Mouse (Mus musculus): Measurements from ENCODE around the gene Wdr74.

DNA sequence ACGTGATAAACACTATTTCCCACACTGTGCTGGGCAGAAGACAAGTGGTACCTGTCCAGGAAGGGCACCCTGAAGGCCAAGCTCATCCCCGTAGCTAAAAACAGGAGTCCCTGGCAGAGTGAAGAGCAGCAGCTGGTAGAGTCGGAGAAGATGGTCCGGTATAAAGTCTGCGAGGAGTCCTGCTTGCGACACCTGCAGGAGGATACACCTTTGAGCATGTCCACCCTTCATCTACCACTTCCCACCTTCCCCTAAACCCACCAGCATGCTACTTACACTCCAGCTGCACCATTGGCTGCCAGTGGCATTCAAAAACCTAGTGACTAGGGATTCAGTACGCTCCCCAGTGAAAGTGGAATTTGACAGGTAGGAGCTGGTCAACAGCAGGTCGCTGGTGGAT is 26.7 kb upstream of the Wdr74 start:
- no peak for TF ChIP-seq EP300 (IDR thresholded peaks at IDR 0.05; ENCODE audit: low read depth)
- no peak for TF ChIP-seq CTCF (IDR thresholded peaks at IDR 0.05; ENCODE audit: low read depth)

Measured in heart, postnatal 0 days (tissue).